18 mouse cellular contexts compared by ENCODE assay signal in genomic region chr12:110424008-110424704, GRCm38 (mm10). TPM values are rescaled to one million over a fixed set of nuclear protein-coding genes. Genes with fewer than 3 reads are reported as not detected.
A peak's percentile ranks its signal among the peaks of the same experiment; 100 is the strongest.
DNase-seq lines count a peak whose midpoint lies in the region; ATAC-seq and TF ChIP-seq lines count a peak whose summit lies in the region.
"Had no signal": no experiment of that assay in that cellular context is flagged by ENCODE, and none has a peak within 500 bp of the region (broad histone marks: within the 10 kb centered on the region; RNA-seq: fewer than 3 reads in every experiment).

No protein-coding gene starts in this region.

- H3K27me3 ChIP-seq in kidney, adult 2 months (replicated peaks; ENCODE audit: control insufficient read depth, insufficient read depth, low read length) = no peaks in the 10 kb centered on the region
- no peaks in the 10 kb centered on the region for H3K27me3 ChIP-seq in kidney, embryonic 14.5 days (ENCODE audit: control insufficient read depth, insufficient read depth, low read length)
- no peaks in the 10 kb centered on the region for H3K27me3 ChIP-seq in liver, postnatal 0 days (ENCODE audit: insufficient read depth, low read length)
- H3K27me3 ChIP-seq in liver, embryonic 11.5 days (replicated peaks; ENCODE audit: control insufficient read depth, insufficient read depth, low read length) = no peaks in the 10 kb centered on the region
- no peaks in the 10 kb centered on the region for H3K27me3 ChIP-seq in intestine, embryonic 16.5 days (replicated peaks; ENCODE audit: control insufficient read depth, insufficient read depth, low read length)
- H3K27me3 ChIP-seq: embryonic facial prominence, embryonic 12.5 days; hindbrain, embryonic 12.5 days; liver, embryonic 13.5 days had no signal

- TF ChIP-seq EP300 in liver, postnatal 0 days (IDR thresholded peaks at IDR 0.05; ENCODE audit: low read depth) = no peak

- H3K4me3 ChIP-seq in kidney, adult 2 months (ENCODE audit: insufficient read depth, low read depth, low read length) = no peak overlapping the region
- no peak overlapping the region for H3K4me3 ChIP-seq in kidney, embryonic 14.5 days (ENCODE audit: low read length)
- H3K4me3 ChIP-seq in liver, postnatal 0 days (ENCODE audit: low read depth, low read length) = no peak overlapping the region
- no peak overlapping the region for H3K4me3 ChIP-seq in liver, embryonic 11.5 days (ENCODE audit: low read depth, low read length)
- no peak overlapping the region for H3K4me3 ChIP-seq in intestine, embryonic 16.5 days (ENCODE audit: low read length)
- H3K4me3 ChIP-seq: embryonic facial prominence, embryonic 12.5 days; gastrocnemius, adult 2 months; hindbrain, embryonic 12.5 days; liver, embryonic 13.5 days; midbrain, embryonic 10.5 days had no signal

- no peak overlapping the region for H3K27ac ChIP-seq in kidney, adult 2 months (ENCODE audit: insufficient read depth, low read depth, low read length)
- H3K27ac ChIP-seq in kidney, embryonic 14.5 days (ENCODE audit: low read depth, low read length) = no peak overlapping the region
- peak overlapping the region; percentile 34; the same call in 1 of the 2 replicates for H3K27ac ChIP-seq in liver, postnatal 0 days (ENCODE audit: low read depth)
- H3K27ac ChIP-seq in liver, embryonic 11.5 days (ENCODE audit: low read depth, low read length) = no peak overlapping the region
- H3K27ac ChIP-seq in intestine, embryonic 16.5 days (ENCODE audit: low read length) = peak overlapping the region; percentile 90
- H3K27ac ChIP-seq: embryonic facial prominence, embryonic 12.5 days; gastrocnemius, adult 2 months; hindbrain, embryonic 12.5 days; liver, embryonic 13.5 days; midbrain, embryonic 10.5 days had no signal

- WGBS in kidney, adult 2 months = 70% methylated on average over 5 of the region's 5 CpGs
- WGBS in kidney, embryonic 14.5 days = 78% methylated on average over 5 of the region's 5 CpGs
- WGBS in liver, postnatal 0 days (ENCODE audit: insufficient replicate concordance) = 72% methylated on average over 5 of the region's 5 CpGs
- WGBS in liver, embryonic 11.5 days = 81% methylated on average over 5 of the region's 5 CpGs
- WGBS in intestine, embryonic 16.5 days = 77% methylated on average over 5 of the region's 5 CpGs

- H3K4me2 ChIP-seq in kidney, embryonic 14.5 days (replicated peaks; ENCODE audit: low read depth, low read length) = no peak overlapping the region
- H3K4me2 ChIP-seq in liver, postnatal 0 days (ENCODE audit: low read depth, low read length) = no peak overlapping the region
- H3K4me2 ChIP-seq in liver, embryonic 11.5 days = no peak overlapping the region
- H3K4me2 ChIP-seq in intestine, embryonic 16.5 days (ENCODE audit: low read depth, low read length) = no peak overlapping the region
- H3K4me2 ChIP-seq: embryonic facial prominence, embryonic 12.5 days; hindbrain, embryonic 12.5 days; liver, embryonic 13.5 days had no signal

- H3K36me3 ChIP-seq in kidney, adult 2 months (ENCODE audit: control insufficient read depth, insufficient read depth, low read length) = no peaks in the 10 kb centered on the region
- no peaks in the 10 kb centered on the region for H3K36me3 ChIP-seq in kidney, embryonic 14.5 days (ENCODE audit: control insufficient read depth, insufficient read depth, low read length)
- H3K36me3 ChIP-seq in liver, postnatal 0 days (replicated peaks; ENCODE audit: insufficient read depth, low read length) = no peaks in the 10 kb centered on the region
- no peaks in the 10 kb centered on the region for H3K36me3 ChIP-seq in liver, embryonic 11.5 days (ENCODE audit: control insufficient read depth, insufficient read depth, low read length)
- no peaks in the 10 kb centered on the region for H3K36me3 ChIP-seq in intestine, embryonic 16.5 days (ENCODE audit: control insufficient read depth, insufficient read depth, low read length)
- H3K36me3 ChIP-seq: embryonic facial prominence, embryonic 12.5 days; hindbrain, embryonic 12.5 days; liver, embryonic 13.5 days; midbrain, embryonic 10.5 days had no signal

- peak; percentile 20; the same call in 1 of the 2 replicates for TF ChIP-seq CTCF in kidney, adult 2 months (conservative IDR thresholded peaks at IDR 0.05; ENCODE audit: insufficient read depth, insufficient read length, low read depth, low read length)
- TF ChIP-seq CTCF in liver, postnatal 0 days (IDR thresholded peaks at IDR 0.05; ENCODE audit: low read depth) = no peak

- no peaks in the 10 kb centered on the region for H3K9me3 ChIP-seq in kidney, embryonic 14.5 days (ENCODE audit: control insufficient read depth, low read length)
- no peaks in the 10 kb centered on the region for H3K9me3 ChIP-seq in liver, postnatal 0 days (ENCODE audit: low read length)
- no peaks in the 10 kb centered on the region for H3K9me3 ChIP-seq in liver, embryonic 11.5 days (ENCODE audit: control insufficient read depth, low read length)
- no peaks in the 10 kb centered on the region for H3K9me3 ChIP-seq in intestine, embryonic 16.5 days (ENCODE audit: control insufficient read depth, low read length)
- H3K9me3 ChIP-seq: embryonic facial prominence, embryonic 12.5 days; hindbrain, embryonic 12.5 days; liver, embryonic 13.5 days; midbrain, embryonic 10.5 days had no signal

- no peak overlapping the region for H3K9ac ChIP-seq in kidney, embryonic 14.5 days (ENCODE audit: low read depth, low read length)
- no peak overlapping the region for H3K9ac ChIP-seq in liver, postnatal 0 days (replicated peaks)
- H3K9ac ChIP-seq in liver, embryonic 11.5 days (ENCODE audit: low read depth, low read length) = no peak overlapping the region
- H3K9ac ChIP-seq in intestine, embryonic 16.5 days (ENCODE audit: low read depth, low read length) = no peak overlapping the region
- H3K9ac ChIP-seq: embryonic facial prominence, embryonic 12.5 days; hindbrain, embryonic 12.5 days; liver, embryonic 13.5 days had no signal

- TF ChIP-seq POLR2A in kidney, adult 2 months (IDR thresholded peaks at IDR 0.05; ENCODE audit: low read depth, low read length) = no peak

- ATAC-seq in kidney, embryonic 14.5 days (ENCODE audit: low FRiP score, low TSS enrichment) = no peak
- peak; percentile 67 for ATAC-seq in liver, postnatal 0 days
- ATAC-seq in liver, embryonic 11.5 days (replicated peaks; ENCODE audit: low FRiP score) = no peak
- ATAC-seq in intestine, embryonic 16.5 days = peak; percentile 83
- ATAC-seq: inflammation-experienced regulatory T-cells, adult 6 months had no signal

- H3K4me1 ChIP-seq in kidney, adult 2 months (ENCODE audit: control insufficient read depth, insufficient read depth, low read length) = no peaks in the 10 kb centered on the region
- no peaks in the 10 kb centered on the region for H3K4me1 ChIP-seq in kidney, embryonic 14.5 days (ENCODE audit: control insufficient read depth, insufficient read depth, low read length)
- H3K4me1 ChIP-seq in liver, postnatal 0 days (ENCODE audit: insufficient read depth) = no peaks in the 10 kb centered on the region
- H3K4me1 ChIP-seq in liver, embryonic 11.5 days (replicated peaks; ENCODE audit: control insufficient read depth, insufficient read depth, low read length) = no peaks in the 10 kb centered on the region
- 0 out of 2 replicates have a peak, but pooled peaks cover 2% of the 10 kb centered on the region for H3K4me1 ChIP-seq in intestine, embryonic 16.5 days (ENCODE audit: control insufficient read depth, insufficient read depth, low read length)
- H3K4me1 ChIP-seq: embryonic facial prominence, embryonic 12.5 days; midbrain, embryonic 10.5 days had no signal

- DNase-seq in kidney, adult 2 months = peak; percentile 78
- no peak for DNase-seq in liver, postnatal 0 days
- no peak for DNase-seq in liver, embryonic 11.5 days (ENCODE audit: low spot score)
- DNase-seq in R1 (ENCODE audit: low read depth, low spot score) = peak; percentile 29
- DNase-seq in thymus, postnatal 36 days = no peak
- DNase-seq: adrenal gland, postnatal 10 days; cerebellum, adult 2 months; cerebellum, postnatal 25 days; gastrocnemius, adult 2 months; layer of hippocampus, postnatal 36 days; liver, embryonic 13.5 days; right cerebral cortex, postnatal 25 days had no signal

RNA-seq across cellular contexts. Expression of gene Ppp2r5c, which starts 22.8 kb away (rescaled TPM):
- polyA plus RNA-seq in kidney, adult 2 months (2012; rRNA removed) = 29.9 and 41.3 TPM in 2 replicates
- 114 and 160 TPM in 2 replicates for polyA plus RNA-seq in kidney, embryonic 14.5 days (2014; fragmentation: Nextera tagmentation; extraction: Ambion mirVana)
- polyA plus RNA-seq in liver, postnatal 0 days (2015; fragmentation: Nextera tagmentation; extraction: Ambion mirVana) = 53.3 and 55.5 TPM in 2 replicates
- polyA plus RNA-seq in liver, embryonic 11.5 days (2014; fragmentation: Nextera tagmentation; extraction: Ambion mirVana) = 138 and 151 TPM in 2 replicates
- polyA plus RNA-seq in intestine, embryonic 16.5 days (2015; fragmentation: Nextera tagmentation; extraction: Ambion mirVana) = 129 and 133 TPM in 2 replicates

Comparison
In these comparisons a context has a peak if more than half of its experiments do, and no peak if none do; other contexts are left out.
1. H3K27ac ChIP-seq: peak in liver, postnatal 0 days (single experiment) and intestine, embryonic 16.5 days (single experiment); none in kidney, adult 2 months (single experiment), kidney, embryonic 14.5 days (single experiment) and liver, embryonic 11.5 days (single experiment).
2. ATAC-seq: peak in liver, postnatal 0 days (single experiment) and intestine, embryonic 16.5 days (single experiment); none in kidney, embryonic 14.5 days (single experiment) and liver, embryonic 11.5 days (single experiment).
3. DNase-seq: peak in kidney, adult 2 months (single experiment) and R1 (single experiment); none in liver, postnatal 0 days (single experiment), liver, embryonic 11.5 days (single experiment) and thymus, postnatal 36 days (0 of 2).